Mouse (Mus musculus): ENCODE results near the gene Lsm14b.
A peak's percentile ranks its signal among the peaks of the same experiment; 100 is the strongest.

Gene Lsm14b

GRCm38 (mm10) chr2:180018573-180018972, 6.2 kb upstream of the Lsm14b start:
- DNase-seq (ENCODE audit: low read depth), result no peak

- no peak for DNase-seq (ENCODE audit: low read depth)
Measured at GRCm38 (mm10) chr2:180020091-180020661, 4.6 kb upstream of the Lsm14b start.

- DNase-seq (ENCODE audit: low read depth), result no peak
Measured at GRCm38 (mm10) chr2:180020919-180021318, 3.9 kb upstream of the Lsm14b start.

GRCm38 (mm10) chr2:180022751-180023150, 2.0 kb upstream of the Lsm14b start:
- DNase-seq (ENCODE audit: low read depth), result no peak

- no peak for DNase-seq (ENCODE audit: low read depth)
Measured at GRCm38 (mm10) chr2:180025135-180025860, 511 bp downstream of the Lsm14b start.

GRCm38 (mm10) chr2:180025861-180026200, 1.0 kb downstream of the Lsm14b start:
- no peak for DNase-seq (ENCODE audit: low read depth)

GRCm38 (mm10) chr2:180027768-180028167, 3.0 kb downstream of the Lsm14b start:
- no peak for DNase-seq (ENCODE audit: low read depth)

- DNase-seq (ENCODE audit: low read depth), result no peak
Measured at GRCm38 (mm10) chr2:180031270-180031669, 6.5 kb downstream of the Lsm14b start.

GRCm38 (mm10) chr2:180032925-180033324, 8.1 kb downstream of the Lsm14b start:
- DNase-seq (ENCODE audit: low read depth), result no peak

- DNase-seq (ENCODE audit: low read depth), result no peak
Measured at GRCm38 (mm10) chr2:180033956-180034355, 9.2 kb downstream of the Lsm14b start.

- DNase-seq (ENCODE audit: low read depth), result no peak
Measured at GRCm38 (mm10) chr2:180034753-180035152, 10.0 kb downstream of the Lsm14b start.

GRCm38 (mm10) chr2:180040406-180040805, 15.6 kb downstream of the Lsm14b start:
- no peak for DNase-seq (ENCODE audit: low read depth)

GRCm38 (mm10) chr2:180041577-180042255, 16.9 kb downstream of the Lsm14b start:
- DNase-seq (ENCODE audit: low read depth), result no peak

GRCm38 (mm10) chr2:180042256-180042857, 17.6 kb downstream of the Lsm14b start, which contains the start of the genes Psma7 and Ss18l1:
Gene Psma7, minus strand, starts transcription at chr2:180042433.
Gene Ss18l1, plus strand, starts transcription at chr2:180042509.
- peak; percentile 83 for DNase-seq (ENCODE audit: low read depth)

GRCm38 (mm10) chr2:180042858-180043515, 18.2 kb downstream of the Lsm14b start:
- no peak for DNase-seq (ENCODE audit: low read depth)

GRCm38 (mm10) chr2:180045283-180045682, 20.5 kb downstream of the Lsm14b start:
- DNase-seq (ENCODE audit: low read depth), result peak; percentile 66

- DNase-seq (ENCODE audit: low read depth), result no peak
Measured at GRCm38 (mm10) chr2:180047580-180047979, 22.8 kb downstream of the Lsm14b start.

GRCm38 (mm10) chr2:180047980-180048635, 23.3 kb downstream of the Lsm14b start:
- no peak for DNase-seq (ENCODE audit: low read depth)

GRCm38 (mm10) chr2:180050986-180051385, 26.2 kb downstream of the Lsm14b start:
- peak; percentile 68 for DNase-seq (ENCODE audit: low read depth)

GRCm38 (mm10) chr2:180051986-180052733, 27.4 kb downstream of the Lsm14b start:
- no peak for DNase-seq (ENCODE audit: low read depth)

GRCm38 (mm10) chr2:180053001-180053400, 28.2 kb downstream of the Lsm14b start:
- no peak for DNase-seq (ENCODE audit: low read depth)

Data from c-Kit-positive CD71-positive TER-119-negative erythroid progenitor cells, embryonic 14.5 days (primary cell).